Mouse (Mus musculus) adrenal gland, adult 8-10 months (tissue): ENCODE measurements around the gene Prdx5. TPM values are rescaled to one million over a fixed set of nuclear protein-coding genes. Genes with fewer than 3 reads are reported as not detected.

Source experiments
- DNase-seq: peaks from one replicate; pipeline ENCODE4 v3.0.0; 2022
- microRNA-seq, 2 experiments: library from miRNA; unstranded; fragments of <30 nt; microRNA quantifications; one replicate each; pipeline ENCODE4 v1.2.0; 2022
- total RNA-seq, 4 experiments: library from RNA; stranded (reverse); gene quantifications; 2 replicates each; pipeline ENCODE4 v1.2.4; 2022

Prdx5 gene
- total RNA-seq, 4 experiments from 2014 or later = 197 to 273 (median 224) TPM

DNA sequence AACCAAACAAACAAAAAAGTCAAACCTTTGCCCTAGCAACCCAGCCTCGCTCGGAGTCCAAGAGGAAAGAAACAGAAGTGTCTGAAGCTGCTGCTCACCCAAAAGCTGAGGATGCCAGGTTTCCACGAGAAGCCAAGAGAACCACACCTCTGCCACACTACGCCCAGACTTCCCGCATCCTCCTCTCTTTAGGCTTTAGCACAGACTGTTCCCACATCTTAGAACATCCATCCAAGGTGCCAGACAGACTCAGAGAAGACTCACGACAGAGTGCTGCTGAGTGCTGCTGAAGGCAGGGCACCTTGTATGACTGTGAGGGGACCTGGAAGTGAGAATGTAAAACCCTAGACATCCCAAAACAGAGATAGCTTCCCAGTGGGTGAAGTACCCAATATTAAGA, 34.1 kb downstream of the Prdx5 start:
- no peak for DNase-seq

DNA sequence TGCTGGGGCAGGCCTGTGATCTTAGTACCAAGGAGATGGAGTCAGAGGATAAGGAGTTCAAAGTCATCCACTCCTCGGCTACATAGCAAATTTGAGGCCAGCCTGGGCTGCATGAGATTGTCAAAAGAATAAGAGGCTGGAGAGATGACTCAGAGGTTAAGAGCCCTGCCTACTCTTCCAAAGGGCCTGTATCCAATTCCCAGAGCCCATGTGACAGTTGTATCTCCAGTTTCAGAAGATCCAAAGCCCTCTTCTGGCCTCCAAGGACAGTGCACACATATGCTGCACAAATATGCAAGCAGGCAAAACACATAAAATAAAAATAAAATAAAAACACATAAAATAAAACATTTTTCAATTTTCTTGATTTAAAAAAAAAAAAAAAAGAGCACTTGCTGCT, 35.6 kb downstream of the Prdx5 start:
- DNase-seq = no peak

DNA sequence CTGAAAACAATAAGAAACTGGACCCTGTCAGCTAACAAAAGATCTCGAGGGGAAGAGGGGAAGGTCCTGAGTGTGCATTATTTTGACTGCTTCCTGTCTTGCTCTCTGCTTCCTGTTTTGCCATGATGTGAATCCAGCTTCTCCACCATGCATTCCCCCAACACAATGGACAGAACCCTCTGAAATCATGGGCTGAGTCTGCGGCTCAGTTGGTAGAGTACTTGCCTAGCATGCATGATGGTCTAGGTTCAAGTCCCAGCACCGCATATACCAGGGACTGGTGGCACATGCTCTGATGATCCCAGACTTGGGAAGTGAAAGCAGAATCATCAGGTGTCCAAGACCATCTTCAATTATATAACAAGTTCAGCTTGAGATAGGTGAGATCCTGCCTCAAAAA, 37.2 kb downstream of the Prdx5 start:
- no peak for DNase-seq

DNA sequence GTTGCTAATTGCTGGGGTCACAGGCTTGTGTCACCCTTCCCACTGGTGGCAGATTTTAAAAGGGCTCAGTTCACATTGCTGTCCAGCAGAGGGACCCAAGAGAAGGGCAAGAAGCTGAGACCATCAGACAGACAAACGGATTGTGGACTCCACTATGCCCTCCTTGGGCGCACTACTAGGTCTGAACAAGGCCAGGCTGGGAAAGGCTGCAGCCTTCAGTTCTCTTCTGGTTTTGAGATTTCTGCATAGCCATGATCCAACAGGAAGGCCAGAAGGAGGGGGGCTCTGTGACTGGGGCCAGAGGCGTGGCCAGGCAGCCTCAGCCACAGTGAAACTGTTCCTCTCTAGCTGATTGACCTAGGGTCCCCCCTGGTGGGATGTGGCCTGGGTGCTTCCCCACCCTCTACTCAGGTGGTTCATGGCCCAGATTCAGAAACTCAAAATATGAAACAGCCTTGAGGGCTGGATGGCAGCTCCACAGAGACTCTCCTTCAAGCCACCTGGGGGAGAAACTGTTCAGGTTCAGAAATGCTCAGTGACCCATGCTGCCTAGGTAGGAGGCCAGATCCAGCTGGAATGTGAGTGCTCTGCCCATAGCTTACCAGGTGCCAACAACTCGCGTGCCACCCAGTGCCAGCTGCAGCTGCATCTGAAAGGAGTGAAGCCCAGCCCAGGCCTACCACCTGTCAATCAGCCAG, 38.2 kb downstream of the Prdx5 start:
- no peak for DNase-seq

DNA sequence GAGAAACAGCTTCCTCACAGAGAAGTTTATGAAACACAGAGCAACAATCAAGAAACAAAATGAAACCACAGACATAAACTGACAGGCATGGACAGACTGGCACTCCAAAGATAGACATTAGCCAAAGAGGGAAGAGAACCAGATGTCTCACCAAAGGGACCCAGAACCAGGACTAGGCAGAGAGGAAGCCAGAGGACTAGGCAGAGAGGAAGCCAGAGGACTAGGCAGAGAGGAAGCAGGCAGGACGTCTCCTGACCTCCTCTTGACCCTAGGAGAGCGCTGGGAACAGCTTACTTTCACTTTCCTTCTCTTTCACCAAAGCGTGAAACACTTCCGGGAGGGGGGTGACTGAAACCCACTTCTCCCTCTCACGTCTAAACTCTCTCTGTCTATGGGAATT, 40.6 kb downstream of the Prdx5 start:
- DNase-seq = peak; percentile 64

DNA sequence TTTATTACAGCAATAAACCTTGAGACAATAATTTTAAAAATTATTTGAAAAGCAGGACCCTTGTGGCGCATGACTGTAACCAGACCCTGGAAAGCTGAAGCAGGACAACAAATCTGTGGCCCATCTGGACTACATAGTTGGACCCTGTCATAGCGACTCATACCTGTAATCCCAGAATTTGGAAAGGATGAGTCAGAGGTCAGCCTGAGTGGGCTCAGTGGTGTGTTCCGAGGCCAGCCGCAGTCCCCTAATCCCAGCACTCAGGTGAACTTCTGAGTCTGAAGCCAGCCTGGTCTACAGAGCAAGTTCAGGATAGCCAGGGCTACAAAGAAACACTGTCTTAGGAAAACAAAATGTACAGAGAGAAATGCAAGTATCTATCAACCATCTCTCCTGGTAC, 48.5 kb downstream of the Prdx5 start:
- DNase-seq = no peak

DNA sequence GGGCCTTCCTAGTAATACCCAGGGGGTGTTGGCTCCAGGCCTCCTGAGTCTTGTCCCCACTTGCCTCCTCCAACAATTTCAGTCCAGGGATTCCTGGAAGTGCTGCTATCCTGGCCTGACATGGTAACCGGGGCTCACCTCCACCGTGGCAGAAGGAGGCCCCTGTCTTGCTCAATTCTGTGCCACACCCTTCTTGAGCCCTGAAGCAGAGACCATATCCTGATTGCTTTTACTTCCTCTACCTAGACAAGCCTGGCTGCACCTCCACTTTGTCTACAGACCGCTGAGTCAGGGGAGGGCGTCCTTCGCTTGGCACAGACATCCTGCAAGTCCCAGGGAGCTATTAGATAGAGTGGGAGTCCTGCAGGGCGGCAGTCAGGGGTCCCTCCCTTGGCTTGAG, 49.2 kb downstream of the Prdx5 start:
- DNase-seq = no peak

DNA sequence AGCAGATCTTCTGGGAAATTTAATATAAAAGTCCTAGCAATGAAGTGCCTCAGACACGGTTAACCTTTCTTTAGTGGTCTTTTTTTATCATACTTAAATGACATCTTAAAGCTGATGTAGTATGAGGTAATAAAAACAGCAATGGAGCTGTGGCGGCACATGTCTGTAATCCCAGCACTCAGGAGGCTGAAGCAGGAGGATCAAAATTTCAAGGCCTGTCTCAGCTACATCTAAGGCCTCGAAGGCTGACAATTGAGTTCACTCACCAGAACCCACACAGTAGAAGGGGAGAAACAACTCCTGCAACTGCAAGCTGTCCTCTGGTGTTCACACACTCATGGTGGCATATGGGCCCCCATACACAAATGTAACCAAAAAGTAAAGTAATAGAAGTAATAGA, 49.9 kb downstream of the Prdx5 start:
- no peak for DNase-seq

DNA sequence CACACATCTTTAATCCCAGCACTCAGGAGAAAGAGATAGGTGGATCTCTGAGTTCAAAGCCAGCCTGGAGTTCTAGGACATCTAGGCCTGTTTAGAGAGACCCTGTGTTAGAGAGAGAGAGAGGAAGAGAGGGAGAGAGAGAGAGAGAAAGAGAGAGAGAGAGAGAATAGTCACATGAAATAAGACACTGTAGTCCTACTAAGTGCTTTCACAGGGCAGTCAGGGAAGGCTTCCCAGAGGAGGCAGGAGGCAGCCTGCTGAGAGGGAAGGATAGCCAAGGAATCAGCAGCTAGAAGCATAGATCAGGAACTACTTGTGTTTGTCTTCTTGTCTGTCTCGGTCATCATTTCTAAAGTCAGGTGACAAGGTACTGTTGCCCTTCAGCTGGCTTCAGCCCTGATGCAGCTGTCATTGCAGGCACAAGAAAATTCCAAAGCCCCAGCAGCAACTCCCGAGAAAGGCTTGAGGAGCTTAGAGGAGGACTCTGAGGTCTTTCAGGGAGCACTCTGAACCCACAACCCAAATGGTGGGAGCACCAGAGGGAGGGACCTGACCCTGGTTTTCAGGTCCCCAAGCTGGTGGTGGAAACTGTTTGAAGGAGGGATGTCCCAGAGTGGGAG, 50.8 kb downstream of the Prdx5 start:
- no peak for DNase-seq

DNA sequence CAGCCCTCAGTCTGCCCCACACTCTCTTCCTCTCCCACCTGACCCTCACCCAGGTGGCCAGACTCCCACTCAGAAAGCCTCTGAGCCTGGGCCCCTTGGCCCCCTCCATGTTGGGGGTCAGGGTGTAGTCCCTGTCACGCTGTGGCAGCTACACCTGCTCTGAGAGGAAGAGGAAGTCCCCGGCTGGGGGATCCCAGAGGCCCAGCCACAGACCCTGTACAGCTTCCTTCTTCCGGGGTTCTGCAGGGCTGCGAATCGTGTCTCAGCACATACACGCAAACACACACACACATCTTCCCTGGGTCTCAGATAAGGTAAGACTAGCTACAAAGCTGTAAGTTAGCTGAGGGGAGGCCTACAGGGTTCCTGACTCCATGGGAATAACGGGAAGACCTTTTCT, 51.9 kb downstream of the Prdx5 start, which contains the start of gene Ccdc88b:
Ccdc88b (minus strand) TSS at position 181 of the 400 bp plus-strand sequence.
- DNase-seq = no peak

DNA sequence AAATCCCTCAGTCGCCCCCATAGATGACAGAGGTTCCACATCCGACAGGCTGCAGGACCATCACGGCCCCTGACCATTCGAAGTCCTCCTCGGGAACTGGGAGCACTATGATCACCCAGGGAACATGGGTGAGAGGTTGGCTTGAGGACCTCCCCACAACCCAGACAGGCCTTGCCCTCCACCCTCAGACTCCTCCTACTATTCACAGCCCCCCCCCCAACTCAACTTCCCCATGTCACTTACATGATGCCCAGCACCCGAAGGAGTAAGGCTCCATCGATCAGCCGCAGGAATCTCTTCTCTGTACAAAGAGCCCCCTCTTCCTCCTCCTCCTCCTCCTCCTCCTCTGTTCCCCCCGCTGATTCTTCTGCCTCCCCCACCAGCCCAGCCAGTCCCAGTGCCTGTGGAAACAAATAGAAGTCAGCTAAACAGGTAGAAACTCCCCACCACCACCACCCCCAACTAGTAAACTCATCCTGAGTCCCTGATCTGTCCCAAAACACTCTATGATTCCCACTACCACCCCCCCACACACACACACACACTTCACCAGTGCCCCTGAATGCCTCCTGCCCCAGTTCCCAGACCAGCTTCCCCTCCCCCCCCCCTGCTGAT, 52.4 kb downstream of the Prdx5 start:
- no peak for DNase-seq

DNA sequence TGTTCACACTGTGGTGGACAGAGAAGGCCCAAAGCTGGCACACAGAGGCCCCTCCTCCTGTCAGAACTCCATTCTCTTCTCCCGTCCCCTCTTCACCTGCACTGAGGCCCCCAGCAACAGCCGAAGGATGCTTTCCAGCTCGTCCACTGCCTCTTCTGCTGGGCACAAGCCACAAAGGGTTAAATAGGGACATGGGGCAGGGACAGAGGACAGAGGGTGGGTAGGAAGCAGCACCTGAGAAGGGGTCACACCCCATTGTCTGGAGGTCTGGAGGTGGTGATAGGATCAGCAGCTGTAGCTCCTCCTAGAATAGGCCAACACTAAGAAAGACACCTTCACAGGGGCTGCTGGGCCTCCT, 52.9 kb downstream of the Prdx5 start:
- DNase-seq = no peak

Small RNAs within 50 kb of the gene (microRNA-seq; reads per million reads assigned to microRNA genes)
- 0.70 to 1.8 reads per million in 2 experiments for gene Mir6990

Other genes with a start within 250 kb of the Prdx5 start
- gene Rps6ka4, start 69.5 kb downstream of the Prdx5 start, total RNA-seq = 10 to 100 TPM; 30.2 to 42.5 (median 36.1) TPM
- gene Ccdc88b, start 51.9 kb downstream of the Prdx5 start, total RNA-seq = 1 to 10 TPM; 1.7 to 3.6 (median 2.4) TPM
- 100 to 1,000 TPM in 2 of 4 experiments, 10 to 100 TPM in 2; 83.2 to 116 (median 99.0) TPM for gene Trmt112, start 408 bp downstream of the Prdx5 start, total RNA-seq
- 10 to 100 TPM; 38.3 to 45.1 (median 44.1) TPM for gene Esrra, start 11.7 kb upstream of the Prdx5 start, total RNA-seq
- not detected for gene Catsperz, start 15.3 kb upstream of the Prdx5 start, total RNA-seq
- under 1 TPM in 2 of 4 experiments, not detected in 2; 0.14 to 0.24 TPM for gene Kcnk4, start 24.4 kb upstream of the Prdx5 start, total RNA-seq
- 10 to 100 TPM; 49.9 to 63.1 (median 56.6) TPM for gene Bad, start 31.8 kb upstream of the Prdx5 start, total RNA-seq
- gene Gpr137, start 32.4 kb upstream of the Prdx5 start, total RNA-seq = 10 to 100 TPM; 55.6 to 66.1 (median 63.4) TPM
- gene Ppp1r14b, start 64.9 kb upstream of the Prdx5 start, total RNA-seq = 100 to 1,000 TPM; 153 to 231 (median 191) TPM
- gene Plcb3, start 66.4 kb upstream of the Prdx5 start, total RNA-seq = 10 to 100 TPM; 40.1 to 83.9 (median 62.1) TPM
- gene Fkbp2, start 70.4 kb upstream of the Prdx5 start, total RNA-seq = 100 to 1,000 TPM in 2 of 4 experiments, 10 to 100 TPM in 2; 62.4 to 165 (median 91.8) TPM
- 100 to 1,000 TPM in 1 of 4 experiments, 10 to 100 TPM in 3; 86.5 to 119 (median 95.7) TPM for gene Vegfb, start 77.5 kb upstream of the Prdx5 start, total RNA-seq
- gene Dnajc4, start 82.5 kb upstream of the Prdx5 start, total RNA-seq = 10 to 100 TPM; 38.4 to 55.9 (median 43.3) TPM
- 10 to 100 TPM; 36.6 to 56.0 (median 48.7) TPM for gene Nudt22, start 86.0 kb upstream of the Prdx5 start, total RNA-seq
- gene Trpt1, start 86.0 kb upstream of the Prdx5 start, total RNA-seq = 10 to 100 TPM; 11.0 to 18.6 (median 15.0) TPM
- 10 to 100 TPM in 2 of 4 experiments, 1 to 10 TPM in 2; 6.4 to 10.8 (median 8.8) TPM for gene Fermt3, start 109.4 kb upstream of the Prdx5 start, total RNA-seq
- 100 to 1,000 TPM; 129 to 273 (median 162) TPM for gene Stip1, start 129.9 kb upstream of the Prdx5 start, total RNA-seq
- 10 to 100 TPM; 27.7 to 64.8 (median 40.3) TPM for gene Macrod1, start 146.7 kb upstream of the Prdx5 start, total RNA-seq
- gene Flrt1, start 195.6 kb upstream of the Prdx5 start, total RNA-seq = 10 to 100 TPM in 2 of 4 experiments, 1 to 10 TPM in 2; 2.9 to 27.5 (median 14.8) TPM